Mouse (Mus musculus): ENCODE data around the gene Cbx5. TPM values are rescaled to one million over a fixed set of nuclear protein-coding genes. Genes with fewer than 3 reads are reported as not detected.

The Cbx5 gene
- polyA plus RNA-seq, 1 experiment from 2014 or later: 27.8 TPM

DNA sequence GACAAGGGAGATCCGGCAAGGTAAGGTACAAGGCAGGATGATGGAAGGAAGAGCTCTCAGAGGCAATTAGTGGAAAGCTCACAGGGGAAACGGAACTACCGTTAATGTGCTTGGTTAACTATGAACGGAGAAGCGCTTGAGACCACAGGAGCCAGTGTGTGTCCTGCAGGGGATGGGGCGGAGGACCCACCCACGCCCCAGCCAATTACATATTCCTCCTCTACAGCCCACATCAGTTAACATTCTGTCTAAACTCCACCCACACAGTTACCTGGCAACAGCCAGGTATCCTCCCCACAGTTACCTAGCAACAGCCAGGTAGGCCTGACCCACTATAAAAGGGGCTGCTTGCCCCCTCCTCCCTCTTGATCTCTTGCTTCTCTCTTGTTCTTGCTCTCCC, 82.7 kb downstream of the Cbx5 start:
- ATAC-seq (no peak), DNase-seq (ENCODE audit: low spot score) (no peak)
- Histone ChIP-seq H3K36me3 (ENCODE audit: insufficient read depth, low read length) (peaks cover 4% of the 10 kb centered on the region; the same call in 1 of the 2 replicates), H3K27me3 (replicated peaks; ENCODE audit: insufficient read depth, low read length) (no peaks in the 10 kb centered on the region), H3K9me3 (ENCODE audit: low read length) (no peaks in the 10 kb centered on the region), H3K4me3 (ENCODE audit: low read depth, low read length) (no peak overlapping the region), H3K4me1 (ENCODE audit: insufficient read depth, low read depth, low read length) (no peaks in the 10 kb centered on the region), H3K4me2 (replicated peaks; ENCODE audit: low read depth, low read length) (no peak overlapping the region), H3K9ac (replicated peaks; ENCODE audit: low read depth) (no peak overlapping the region), H3K27ac (ENCODE audit: low read length) (no peak overlapping the region)
- WGBS: 57% methylated on average over 7 of the region's 7 CpGs
- TF ChIP-seq CTCF (IDR thresholded peaks at IDR 0.05) (no peak), EP300 (IDR thresholded peaks at IDR 0.05) (no peak)

DNA sequence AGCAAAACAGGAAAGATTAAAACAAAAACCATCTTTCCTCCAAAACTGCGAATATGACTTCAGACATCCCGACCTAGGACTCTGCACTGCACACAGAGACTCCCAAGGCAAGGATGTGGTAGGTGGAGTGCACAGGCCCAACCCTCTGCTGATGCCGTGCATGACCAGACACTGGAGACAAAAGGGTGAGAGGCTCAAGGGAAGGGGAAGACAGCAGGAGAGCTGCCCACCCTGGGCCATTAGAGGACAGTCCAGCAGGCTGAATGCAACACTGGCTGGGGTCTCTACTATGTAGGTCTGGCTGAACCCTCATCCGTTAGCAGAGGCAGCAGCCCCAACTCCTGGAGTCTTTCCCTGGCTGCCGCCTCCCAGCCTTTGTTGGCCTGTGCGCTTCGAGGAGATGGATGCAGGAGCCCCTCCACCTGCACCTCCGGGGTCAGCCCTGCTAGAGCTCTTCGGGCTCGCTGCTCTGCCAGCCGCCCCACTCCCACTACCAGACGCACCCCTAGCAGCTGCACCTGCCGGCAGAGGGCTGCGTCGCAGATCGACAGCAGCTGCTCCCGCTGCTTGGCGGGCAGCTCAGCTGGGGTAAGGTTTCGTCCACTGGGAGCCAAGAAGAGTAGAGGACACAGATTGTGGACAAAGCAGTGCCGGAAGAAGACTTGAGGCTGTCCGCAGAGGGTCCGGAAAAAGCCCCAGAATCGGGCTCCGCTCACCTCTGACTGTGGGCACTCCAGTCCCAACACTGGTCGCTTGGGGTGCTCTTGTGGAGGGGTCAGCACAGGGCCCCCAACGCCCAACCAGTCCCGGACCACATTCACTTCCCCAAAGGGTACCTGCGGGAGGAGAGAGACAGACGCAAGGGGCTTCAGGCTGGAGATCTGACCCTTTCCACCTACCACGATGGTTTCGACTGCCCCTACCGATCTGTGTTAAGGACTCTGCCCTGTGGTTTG, 84.0 kb downstream of the Cbx5 start:
- Histone ChIP-seq H3K4me2 (replicated peaks; ENCODE audit: low read depth, low read length) (no peak overlapping the region), H3K27ac (ENCODE audit: low read length) (no peak overlapping the region), H3K27me3 (replicated peaks; ENCODE audit: insufficient read depth, low read length) (no peaks in the 10 kb centered on the region), H3K9ac (replicated peaks; ENCODE audit: low read depth) (no peak overlapping the region), H3K36me3 (ENCODE audit: insufficient read depth, low read length) (peaks cover 4% of the 10 kb centered on the region; the same call in 1 of the 2 replicates), H3K9me3 (ENCODE audit: low read length) (no peaks in the 10 kb centered on the region), H3K4me1 (ENCODE audit: insufficient read depth, low read depth, low read length) (no peaks in the 10 kb centered on the region), H3K4me3 (ENCODE audit: low read depth, low read length) (no peak overlapping the region)
- no peak for TF ChIP-seq EP300 (IDR thresholded peaks at IDR 0.05)
- no peak for TF ChIP-seq CTCF (IDR thresholded peaks at IDR 0.05)
- no peak for DNase-seq (ENCODE audit: low spot score)
- 48% methylated on average over 29 of the region's 32 CpGs for WGBS
- no peak for ATAC-seq

GRCm38 (mm10) chr15:103152890-103153610, 86.6 kb downstream of the Cbx5 start:
- Histone ChIP-seq H3K4me3 (ENCODE audit: low read depth, low read length) (no peak overlapping the region), H3K27ac (ENCODE audit: low read length) (no peak overlapping the region), H3K4me1 (ENCODE audit: insufficient read depth, low read depth, low read length) (no peaks in the 10 kb centered on the region), H3K4me2 (replicated peaks; ENCODE audit: low read depth, low read length) (no peak overlapping the region), H3K27me3 (replicated peaks; ENCODE audit: insufficient read depth, low read length) (peaks cover 2% of the 10 kb centered on the region), H3K36me3 (ENCODE audit: insufficient read depth, low read length) (peaks cover 4% of the 10 kb centered on the region; the same call in 1 of the 2 replicates), H3K9me3 (ENCODE audit: low read length) (no peaks in the 10 kb centered on the region), H3K9ac (replicated peaks; ENCODE audit: low read depth) (no peak overlapping the region)
- WGBS: 73% methylated on average over 4 of the region's 4 CpGs
- no peak for DNase-seq (ENCODE audit: low spot score)
- no peak for ATAC-seq
- TF ChIP-seq EP300 (IDR thresholded peaks at IDR 0.05) (no peak), CTCF (IDR thresholded peaks at IDR 0.05) (no peak)

GRCm38 (mm10) chr15:103152371-103152770, 87.2 kb downstream of the Cbx5 start:
- TF ChIP-seq CTCF (IDR thresholded peaks at IDR 0.05) (no peak), EP300 (IDR thresholded peaks at IDR 0.05) (no peak)
- DNase-seq (ENCODE audit: low spot score): no peak
- Histone ChIP-seq H3K4me2 (replicated peaks; ENCODE audit: low read depth, low read length) (no peak overlapping the region), H3K4me3 (ENCODE audit: low read depth, low read length) (no peak overlapping the region), H3K27me3 (replicated peaks; ENCODE audit: insufficient read depth, low read length) (peaks cover 9% of the 10 kb centered on the region), H3K9ac (replicated peaks; ENCODE audit: low read depth) (no peak overlapping the region), H3K27ac (ENCODE audit: low read length) (no peak overlapping the region), H3K36me3 (ENCODE audit: insufficient read depth, low read length) (peaks cover 4% of the 10 kb centered on the region; the same call in 1 of the 2 replicates), H3K4me1 (ENCODE audit: insufficient read depth, low read depth, low read length) (no peaks in the 10 kb centered on the region), H3K9me3 (ENCODE audit: low read length) (no peaks in the 10 kb centered on the region)
- ATAC-seq: peak; percentile 35; the same call in 1 of the 2 replicates
- whole genome bisulfite sequencing: 83% methylated on average over 3 of the region's 3 CpGs

GRCm38 (mm10) chr15:103147779-103148178, 91.8 kb downstream of the Cbx5 start:
- no peak for DNase-seq (ENCODE audit: low spot score)
- peaks cover 29% of the 10 kb centered on the region for H3K27me3 ChIP-seq (replicated peaks; ENCODE audit: insufficient read depth, low read length)

GRCm38 (mm10) chr15:103147422-103147690, 92.3 kb downstream of the Cbx5 start:
- Histone ChIP-seq H3K9ac (replicated peaks; ENCODE audit: low read depth) (no peak overlapping the region), H3K36me3 (ENCODE audit: insufficient read depth, low read length) (no peaks in the 10 kb centered on the region), H3K9me3 (ENCODE audit: low read length) (no peaks in the 10 kb centered on the region), H3K4me3 (ENCODE audit: low read depth, low read length) (no peak overlapping the region), H3K27ac (ENCODE audit: low read length) (no peak overlapping the region), H3K4me2 (replicated peaks; ENCODE audit: low read depth, low read length) (no peak overlapping the region), H3K27me3 (replicated peaks; ENCODE audit: insufficient read depth, low read length) (peaks cover 29% of the 10 kb centered on the region), H3K4me1 (ENCODE audit: insufficient read depth, low read depth, low read length) (no peaks in the 10 kb centered on the region; the same call in 1 of the 2 replicates)
- DNase-seq (ENCODE audit: low spot score) (no peak), ATAC-seq (no peak)
- 20% methylated on average over 3 of the region's 3 CpGs for WGBS
- TF ChIP-seq EP300 (IDR thresholded peaks at IDR 0.05): no peak
- no peak for TF ChIP-seq CTCF (IDR thresholded peaks at IDR 0.05)

More at GRCm38 (mm10) chr15:103147779-103148178, 91.8 kb downstream of the Cbx5 start:
- Histone ChIP-seq H3K9ac (replicated peaks; ENCODE audit: low read depth) (no peak overlapping the region), H3K36me3 (ENCODE audit: insufficient read depth, low read length) (no peaks in the 10 kb centered on the region), H3K27ac (ENCODE audit: low read length) (no peak overlapping the region), H3K9me3 (ENCODE audit: low read length) (no peaks in the 10 kb centered on the region), H3K4me2 (replicated peaks; ENCODE audit: low read depth, low read length) (no peak overlapping the region), H3K4me3 (ENCODE audit: low read depth, low read length) (no peak overlapping the region), H3K4me1 (ENCODE audit: insufficient read depth, low read depth, low read length) (no peaks in the 10 kb centered on the region; the same call in 1 of the 2 replicates)
- 60% methylated on average over 9 of the region's 9 CpGs for WGBS
- no peak for TF ChIP-seq CTCF (IDR thresholded peaks at IDR 0.05)
- TF ChIP-seq EP300 (IDR thresholded peaks at IDR 0.05): no peak
- ATAC-seq: no peak

Measured in lung, postnatal 0 days (tissue).